Mouse (Mus musculus) heart, embryonic 15.5 days (tissue): ENCODE measurements around the gene 5730480H06Rik. TPM values are rescaled to one million over a fixed set of nuclear protein-coding genes. Genes with fewer than 3 reads are reported as not detected.
A peak's percentile ranks its signal among the peaks of the same experiment; 100 is the strongest.

Source experiments
- ATAC-seq: fragments of 200-750 bp; cut with Nextera tagmentation; replicated peaks from 2 replicates; pipeline ENCODE4 v1.8.0; 2017; ENCODE audit warnings: low read depth, moderate TSS enrichment; ENCODE audit not compliant: insufficient number of reproducible peaks, insufficient read depth, low FRiP score
- H3K27ac ChIP-seq: fragments of 300-500 bp; sonication (generic); 2 replicates; pipeline ENCODE4 v1.5.1; 2015; ENCODE audit warnings: mild to moderate bottlenecking, inconsistent platforms
- H3K27me3 ChIP-seq: fragments of 300-500 bp; sonication (generic); 2 replicates; pipeline ENCODE4 v1.6.1; 2015; ENCODE audit warnings: inconsistent platforms
- H3K36me3 ChIP-seq: fragments of 300-500 bp; sonication (generic); 2 replicates; pipeline ENCODE4 v1.6.1; 2015; ENCODE audit warnings: mild to moderate bottlenecking, inconsistent platforms
- H3K4me1 ChIP-seq: fragments of 300-500 bp; sonication (generic); replicated peaks from 2 replicates; pipeline ENCODE4 v1.6.1; 2015; ENCODE audit warnings: inconsistent platforms
- H3K4me2 ChIP-seq: fragments of 300-500 bp; sonication (generic); 2 replicates; pipeline ENCODE4 v1.6.1; 2015; ENCODE audit warnings: inconsistent platforms, mild to moderate bottlenecking, moderate library complexity
- H3K4me3 ChIP-seq: fragments of 300-500 bp; sonication (generic); 2 replicates; pipeline ENCODE4 v1.5.1; 2015; ENCODE audit warnings: mild to moderate bottlenecking, inconsistent platforms
- H3K9ac ChIP-seq: fragments of 300-500 bp; sonication (generic); 2 replicates; pipeline ENCODE4 v1.6.1; 2015; ENCODE audit warnings: mild to moderate bottlenecking, inconsistent platforms
- H3K9me3 ChIP-seq: fragments of 300-500 bp; sonication (generic); replicated peaks from 2 replicates; pipeline ENCODE4 v1.6.1; 2016; ENCODE audit warnings: inconsistent platforms
- WGBS: fragments of 180-500 bp; shearing (Covaris S2); methylation state at CpG from one replicate; pipeline ENCODE4 v1.1.7; 2015; ENCODE audit warnings: mixed read lengths; 5-methylcytosine and 5-hydroxymethylcytosine counted together
- polyA plus RNA-seq: library from polyadenylated mRNA; unstranded; fragments of >200 nt; fragmentation: Nextera tagmentation; extraction: Ambion mirVana; gene quantifications from 2 replicates; pipeline ENCODE4 v1.2.1, GENCODE M21; 2015

The 5730480H06Rik gene
- polyA plus RNA-seq, 1 experiment from 2014 or later = 12.6 TPM

DNA sequence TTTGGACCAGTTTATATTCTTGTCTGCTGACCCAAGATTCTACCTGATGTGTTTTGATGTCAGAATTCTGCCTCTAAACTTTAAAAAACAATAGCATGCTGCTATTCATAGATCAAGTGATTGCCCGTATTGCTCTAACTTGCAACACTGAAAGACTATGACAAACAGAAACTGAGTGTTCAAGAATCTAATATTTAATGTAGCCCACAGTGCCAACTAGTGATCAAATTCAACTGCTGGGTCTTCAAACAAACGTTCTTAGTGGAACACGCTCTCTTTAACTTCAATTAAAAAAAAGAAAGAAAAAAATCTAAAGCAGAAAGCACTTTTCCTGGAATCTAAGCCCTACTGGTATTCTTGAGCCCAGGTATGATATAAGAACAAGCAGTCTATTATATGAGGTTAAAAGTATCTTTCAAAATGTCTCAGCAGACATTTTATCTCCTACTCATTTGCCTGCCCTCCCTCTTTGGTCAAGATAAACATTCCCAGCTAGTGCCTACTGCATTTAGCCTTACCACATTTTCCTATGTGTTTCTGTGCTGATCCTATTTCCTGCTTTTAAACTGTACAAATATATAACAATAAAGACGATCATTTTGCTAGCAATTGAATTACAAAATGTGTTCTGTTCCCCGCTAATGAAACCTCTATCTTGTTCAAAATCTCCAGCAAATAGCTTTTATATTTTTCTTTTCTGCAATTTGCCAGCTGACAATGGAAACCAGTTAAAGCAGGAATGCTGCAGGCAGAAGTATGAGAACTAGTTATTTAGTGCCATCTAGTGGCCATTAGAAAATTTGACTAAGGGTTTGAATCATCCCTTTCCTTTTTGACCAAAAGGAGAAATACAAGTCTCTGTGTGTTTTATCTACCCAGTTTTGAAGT, 17.6 kb downstream of the 5730480H06Rik start:
- no peak overlapping the region for H3K4me2 ChIP-seq
- 40% methylated on average over 5 of the region's 5 CpGs for WGBS

DNA sequence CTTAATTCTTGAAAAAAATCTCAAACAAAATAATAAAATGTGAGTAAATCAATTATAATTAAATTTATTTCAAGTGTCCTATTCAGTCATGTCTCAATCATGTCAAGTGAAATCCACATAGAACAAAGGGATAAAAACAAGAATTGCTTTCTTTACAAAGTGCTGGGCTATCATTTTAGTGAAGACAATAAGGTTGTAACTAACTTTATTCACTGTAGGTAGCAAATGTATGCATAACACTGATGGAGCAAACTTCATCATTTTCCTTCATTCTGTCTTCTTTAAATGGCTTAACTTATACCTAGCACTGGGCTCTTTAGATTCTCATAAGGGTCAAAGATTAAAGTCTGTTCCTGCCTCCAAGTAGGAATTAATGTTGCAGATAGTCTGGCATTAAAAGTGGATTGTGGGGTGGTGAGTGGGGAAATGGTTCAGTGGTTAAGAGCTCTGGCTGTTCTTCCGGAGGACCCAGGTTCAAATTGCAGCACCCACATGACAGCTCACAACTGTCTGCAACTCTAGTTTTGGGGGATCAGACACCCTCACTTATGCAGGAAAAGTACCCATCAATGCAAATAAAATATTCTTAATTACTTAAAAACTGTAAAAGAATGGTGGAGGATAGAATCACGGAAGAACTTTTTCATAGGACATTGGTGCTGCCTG, 18.4 kb downstream of the 5730480H06Rik start:
- no peaks in the 10 kb centered on the region for H3K9me3 ChIP-seq
- no peak overlapping the region for H3K27ac ChIP-seq
- no peaks in the 10 kb centered on the region for H3K27me3 ChIP-seq
- no peaks in the 10 kb centered on the region for H3K4me1 ChIP-seq
- no peak overlapping the region for H3K4me2 ChIP-seq
- H3K36me3 ChIP-seq = no peaks in the 10 kb centered on the region
- no peak overlapping the region for H3K9ac ChIP-seq
- ATAC-seq = no peak
- WGBS = 90% methylated on average over 2 of the region's 2 CpGs
- H3K4me3 ChIP-seq = no peak overlapping the region

More for the DNA sequence above, 17.6 kb downstream of the 5730480H06Rik start:
- ATAC-seq = no peak
- Histone ChIP-seq H3K27ac (no peak overlapping the region), H3K9ac (no peak overlapping the region), H3K9me3 (no peaks in the 10 kb centered on the region), H3K36me3 (no peaks in the 10 kb centered on the region), H3K27me3 (no peaks in the 10 kb centered on the region), H3K4me3 (no peak overlapping the region), H3K4me1 (no peaks in the 10 kb centered on the region)

DNA sequence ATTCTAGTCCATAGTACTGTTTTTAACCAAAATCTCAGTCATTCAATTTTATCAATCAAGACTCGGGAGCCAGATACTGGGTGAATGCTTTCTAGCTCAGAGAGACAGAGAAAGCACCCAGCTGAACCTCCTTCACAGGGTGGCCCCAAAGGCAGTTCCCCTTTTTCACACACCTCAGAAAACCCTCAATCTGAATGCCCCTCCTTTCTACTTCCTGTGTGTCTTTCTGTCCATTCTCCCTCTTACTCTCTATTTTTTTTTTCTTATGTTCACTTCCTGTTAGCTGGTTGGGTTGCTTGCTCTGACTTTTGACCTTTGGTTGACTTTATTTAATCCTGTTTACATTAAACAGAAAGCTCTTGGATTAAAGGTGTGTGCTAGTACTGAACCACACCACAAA, 21.6 kb downstream of the 5730480H06Rik start:
- no peaks in the 10 kb centered on the region for H3K36me3 ChIP-seq
- no peaks in the 10 kb centered on the region for H3K9me3 ChIP-seq
- H3K4me2 ChIP-seq = no peak overlapping the region
- no peaks in the 10 kb centered on the region for H3K4me1 ChIP-seq
- no peak overlapping the region for H3K4me3 ChIP-seq
- no peaks in the 10 kb centered on the region for H3K27me3 ChIP-seq
- H3K9ac ChIP-seq = no peak overlapping the region
- no peak overlapping the region for H3K27ac ChIP-seq
- no peak for ATAC-seq
- WGBS = 72% methylated on average over 1 of the region's 1 CpGs

DNA sequence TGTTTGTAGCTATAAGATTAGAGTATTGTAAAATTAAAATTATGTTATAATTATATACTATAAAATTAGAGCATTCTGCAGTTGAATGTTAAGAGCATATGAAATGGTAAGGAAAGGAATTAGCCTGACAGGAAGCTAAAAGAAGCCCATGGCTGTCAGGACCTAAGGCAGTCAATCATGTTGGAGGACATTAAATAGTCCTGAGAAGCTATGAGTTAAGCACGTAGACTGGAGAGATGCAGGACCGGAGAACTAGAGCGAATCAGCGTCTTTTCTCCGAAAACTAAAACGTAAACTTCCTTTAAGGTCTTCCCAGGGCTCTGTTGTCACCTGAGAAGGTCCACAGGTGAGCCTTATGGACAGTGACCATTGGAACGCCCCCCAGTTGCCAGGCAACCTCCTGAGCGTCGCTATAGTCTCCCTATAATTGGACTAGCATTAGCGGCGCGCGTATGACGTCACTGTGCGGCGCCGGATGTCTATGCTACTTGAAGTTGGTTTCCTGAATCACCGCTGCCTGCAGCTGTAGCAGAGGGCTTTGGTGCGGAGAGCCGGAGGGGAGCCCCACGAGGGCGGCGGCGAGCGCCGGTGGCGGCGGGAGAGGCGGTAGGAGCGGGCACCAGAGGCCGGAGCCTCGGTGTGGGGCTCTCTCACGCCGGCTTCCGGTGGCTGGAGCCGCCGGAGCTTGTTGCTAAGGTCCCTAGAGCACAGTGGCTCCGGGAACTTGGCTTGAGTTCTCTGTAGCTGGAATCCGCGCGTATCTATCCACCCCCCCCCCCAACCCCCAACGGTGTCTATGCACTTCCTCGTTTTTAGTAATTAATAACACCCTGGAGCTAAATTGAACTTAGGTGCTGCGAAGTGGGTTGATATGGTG, 44.4 kb downstream of the 5730480H06Rik start:
- WGBS = under 1% methylated on average over 44 of the region's 44 CpGs
- Histone ChIP-seq H3K4me2 (peak overlapping the region; percentile 78), H3K4me1 (peaks cover 4% of the 10 kb centered on the region), H3K4me3 (peak overlapping the region; percentile 72), H3K9ac (peak overlapping the region; percentile 75), H3K27ac (peak overlapping the region; percentile 68), H3K9me3 (no peaks in the 10 kb centered on the region), H3K36me3 (peaks cover 17% of the 10 kb centered on the region), H3K27me3 (no peaks in the 10 kb centered on the region)
- ATAC-seq = peak; percentile 97

GRCm38 (mm10) chr5:48402497-48402896, 74.7 kb downstream of the 5730480H06Rik start:
- Histone ChIP-seq H3K4me2 (no peak overlapping the region), H3K36me3 (peaks cover 3% of the 10 kb centered on the region), H3K4me1 (no peaks in the 10 kb centered on the region), H3K27me3 (no peaks in the 10 kb centered on the region), H3K27ac (no peak overlapping the region), H3K9ac (no peak overlapping the region), H3K4me3 (no peak overlapping the region), H3K9me3 (no peaks in the 10 kb centered on the region)
- no peak for ATAC-seq
- 38% methylated on average over 3 of the region's 3 CpGs for WGBS

DNA sequence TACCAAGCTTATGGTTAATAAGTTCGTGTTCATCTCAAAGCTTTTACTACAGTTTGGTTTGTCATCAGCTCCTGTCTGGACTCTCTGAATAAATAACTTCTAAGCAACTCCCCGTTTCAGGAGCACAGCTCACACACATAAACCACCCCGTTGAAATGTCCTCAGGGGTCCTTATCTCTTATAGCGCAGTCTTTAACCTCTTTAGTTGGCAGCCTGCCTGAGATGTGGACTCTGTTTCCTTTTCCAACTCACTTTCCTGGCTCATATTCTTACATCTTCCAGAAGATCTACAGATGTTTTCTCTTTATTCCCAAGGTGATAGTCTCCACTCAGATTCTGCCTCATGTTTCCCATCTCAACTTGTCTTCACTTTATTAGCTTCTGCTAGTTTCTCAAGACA, 80.5 kb downstream of the 5730480H06Rik start:
- no peaks in the 10 kb centered on the region for H3K4me1 ChIP-seq
- no peaks in the 10 kb centered on the region for H3K27me3 ChIP-seq
- H3K9me3 ChIP-seq = no peaks in the 10 kb centered on the region
- ATAC-seq = no peak
- no peak overlapping the region for H3K4me2 ChIP-seq
- no peak overlapping the region for H3K9ac ChIP-seq
- H3K27ac ChIP-seq = no peak overlapping the region
- no peak overlapping the region for H3K4me3 ChIP-seq
- H3K36me3 ChIP-seq = no peaks in the 10 kb centered on the region
- WGBS = 21% methylated on average over 4 of the region's 4 CpGs

GRCm38 (mm10) chr5:48410348-48410747, 82.6 kb downstream of the 5730480H06Rik start:
- ATAC-seq = no peak
- WGBS = 65% methylated on average over 5 of the region's 5 CpGs
- Histone ChIP-seq H3K9ac (no peak overlapping the region), H3K9me3 (no peaks in the 10 kb centered on the region), H3K4me1 (no peaks in the 10 kb centered on the region), H3K4me2 (no peak overlapping the region), H3K27me3 (no peaks in the 10 kb centered on the region), H3K27ac (no peak overlapping the region), H3K36me3 (no peaks in the 10 kb centered on the region; the same call in 1 of the 2 replicates), H3K4me3 (no peak overlapping the region)

- H3K27me3 ChIP-seq = no peaks in the 10 kb centered on the region
- ATAC-seq = no peak
- WGBS = 83% methylated on average over 4 of the region's 4 CpGs
- H3K4me3 ChIP-seq = no peak overlapping the region
- H3K27ac ChIP-seq = no peak overlapping the region
- no peaks in the 10 kb centered on the region; the same call in 1 of the 2 replicates for H3K36me3 ChIP-seq
- H3K9ac ChIP-seq = no peak overlapping the region
- no peaks in the 10 kb centered on the region for H3K9me3 ChIP-seq
- H3K4me2 ChIP-seq = no peak overlapping the region
- H3K4me1 ChIP-seq = no peaks in the 10 kb centered on the region
Observed at GRCm38 (mm10) chr5:48411462-48411861, 83.7 kb downstream of the 5730480H06Rik start.

GRCm38 (mm10) chr5:48412261-48412660, 84.5 kb downstream of the 5730480H06Rik start:
- Histone ChIP-seq H3K27me3 (no peaks in the 10 kb centered on the region), H3K4me1 (no peaks in the 10 kb centered on the region), H3K9me3 (no peaks in the 10 kb centered on the region), H3K4me2 (no peak overlapping the region), H3K4me3 (no peak overlapping the region), H3K9ac (no peak overlapping the region), H3K27ac (no peak overlapping the region), H3K36me3 (no peaks in the 10 kb centered on the region; the same call in 1 of the 2 replicates)
- 91% methylated on average over 4 of the region's 4 CpGs for WGBS
- ATAC-seq = no peak

GRCm38 (mm10) chr5:48419741-48420140, 92.0 kb downstream of the 5730480H06Rik start:
- Histone ChIP-seq H3K36me3 (no peaks in the 10 kb centered on the region), H3K27me3 (no peaks in the 10 kb centered on the region), H3K4me2 (no peak overlapping the region), H3K4me1 (no peaks in the 10 kb centered on the region), H3K9ac (no peak overlapping the region), H3K27ac (no peak overlapping the region), H3K9me3 (no peaks in the 10 kb centered on the region), H3K4me3 (no peak overlapping the region)
- WGBS = 65% methylated on average over 2 of the region's 2 CpGs
- ATAC-seq = no peak

- Histone ChIP-seq H3K4me2 (no peak overlapping the region), H3K27ac (no peak overlapping the region), H3K9me3 (no peaks in the 10 kb centered on the region), H3K9ac (no peak overlapping the region), H3K4me1 (no peaks in the 10 kb centered on the region), H3K27me3 (no peaks in the 10 kb centered on the region), H3K36me3 (no peaks in the 10 kb centered on the region), H3K4me3 (no peak overlapping the region)
- no peak for ATAC-seq
- WGBS = 83% methylated on average over 1 of the region's 1 CpGs
Observed at GRCm38 (mm10) chr5:48421957-48422356, 94.2 kb downstream of the 5730480H06Rik start.
